Mouse (Mus musculus): ENCODE data around the gene 4921530L21Rik. TPM values are rescaled to one million over a fixed set of nuclear protein-coding genes. Genes with fewer than 3 reads are reported as not detected.

Gene 4921530L21Rik
- polyA plus RNA-seq, 1 experiment from 2014 or later: not detected

- no peak for ATAC-seq (ENCODE audit: insufficient number of reproducible peaks, low FRiP score)
- Histone ChIP-seq H3K4me2 (no peak overlapping the region), H3K27ac (ENCODE audit: poor library complexity, severe bottlenecking) (no peak overlapping the region), H3K9me3 (replicated peaks) (no peaks in the 10 kb centered on the region), H3K4me3 (no peak overlapping the region), H3K36me3 (no peaks in the 10 kb centered on the region), H3K27me3 (replicated peaks) (no peaks in the 10 kb centered on the region), H3K9ac (no peak overlapping the region), H3K4me1 (replicated peaks) (no peaks in the 10 kb centered on the region)
- WGBS: 86% methylated on average over 3 of the region's 3 CpGs
Observed at GRCm38 (mm10) chr14:95927810-95928785, 47.0 kb downstream of the 4921530L21Rik start.

Data from heart, embryonic 12.5 days (tissue).